Mouse (Mus musculus): ENCODE results near the gene Gbe1. TPM values are rescaled to one million over a fixed set of nuclear protein-coding genes. Genes with fewer than 3 reads are reported as not detected.

The Gbe1 gene
- 1 to 10 TPM; 6.7 to 8.0 (median 7.2) TPM for total RNA-seq (2022)

DNA sequence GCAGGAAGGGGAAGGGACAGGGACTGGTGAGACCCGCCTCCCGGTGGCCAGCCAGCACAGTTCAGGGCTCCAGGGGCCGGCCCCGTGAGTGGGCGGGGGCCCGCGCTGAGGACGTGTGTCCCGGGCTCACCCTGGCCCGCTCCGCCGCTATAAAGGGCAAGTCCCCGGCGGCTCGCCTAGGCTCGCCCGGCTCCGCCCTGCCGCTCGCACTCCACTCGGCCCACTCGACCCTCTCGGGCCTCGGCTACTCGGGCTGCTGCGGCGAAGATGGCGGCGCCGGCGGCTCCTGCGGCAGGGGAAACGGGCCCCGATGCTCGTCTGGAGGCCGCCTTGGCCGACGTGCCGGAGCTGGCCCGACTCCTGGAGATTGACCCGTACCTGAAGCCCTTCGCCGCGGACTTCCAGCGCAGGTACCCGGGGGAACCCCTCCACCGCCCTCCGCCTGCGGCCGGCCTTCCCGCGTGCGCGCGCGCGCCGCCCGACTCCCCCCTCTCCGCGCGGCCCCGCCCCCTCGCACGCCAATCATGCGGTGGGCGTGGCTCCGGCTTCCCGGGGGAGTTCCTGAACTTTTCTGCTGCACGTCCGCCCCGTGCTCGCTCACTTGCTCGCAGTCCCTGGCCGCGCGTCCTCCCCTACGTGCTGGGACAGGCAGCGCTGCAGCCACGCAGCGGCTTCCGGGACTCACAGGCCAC, at the start of gene Gbe1:
TSS of gene Gbe1 (plus strand) at position 64 of the 692 bp plus-strand sequence.
- peak; percentile 67 to 72 for DNase-seq (ENCODE audit: low spot score in 2 of 2)

- no peak for DNase-seq (ENCODE audit: low spot score in 2 of 2)
These were observed 3.1 kb upstream of the Gbe1 start for GRCm38 (mm10) chr16:70310691-70311090.

DNA sequence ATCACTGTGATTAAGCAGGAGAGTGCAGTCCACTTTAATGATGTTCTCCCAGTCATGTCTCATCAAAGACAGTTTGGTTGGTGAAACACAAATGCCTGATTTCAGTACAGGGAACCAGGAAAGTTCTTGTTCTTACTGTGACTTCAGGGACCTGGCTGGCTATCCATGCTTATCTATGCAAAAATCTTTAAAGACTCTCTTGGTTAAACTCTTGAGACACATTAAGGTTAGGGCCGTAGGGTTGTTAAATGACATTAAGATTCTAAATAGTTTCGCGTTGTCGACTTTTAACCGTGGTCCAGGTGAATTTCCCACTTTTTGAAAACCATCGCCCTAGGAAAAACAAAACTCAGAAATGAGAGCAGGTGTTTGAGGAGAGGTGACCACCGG, 258 bp upstream of the Gbe1 start:
- no peak for DNase-seq (ENCODE audit: low spot score in 2 of 2)

DNA sequence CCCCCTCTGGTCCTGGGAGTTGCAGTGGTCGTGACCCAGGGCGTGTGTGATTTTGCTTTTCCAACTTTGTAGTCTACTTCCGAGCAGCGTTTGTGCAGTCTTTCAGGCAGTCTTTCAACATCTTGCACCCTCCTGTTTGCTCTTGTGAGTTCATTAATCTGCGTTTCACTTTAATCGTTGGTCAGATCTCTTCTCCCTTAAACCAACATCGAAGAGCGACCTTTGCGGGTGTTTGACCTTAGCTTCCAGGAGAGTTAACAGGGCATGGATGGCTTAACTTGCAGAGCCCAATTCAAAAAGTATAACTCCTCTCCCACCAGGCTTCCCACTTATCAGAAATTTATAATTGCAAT, 805 bp downstream of the Gbe1 start:
- no peak for DNase-seq (ENCODE audit: low spot score in 2 of 2)

- DNase-seq (ENCODE audit: low spot score in 2 of 2): no peak
These were observed 1.5 kb downstream of the Gbe1 start for GRCm38 (mm10) chr16:70315261-70315660.

DNA sequence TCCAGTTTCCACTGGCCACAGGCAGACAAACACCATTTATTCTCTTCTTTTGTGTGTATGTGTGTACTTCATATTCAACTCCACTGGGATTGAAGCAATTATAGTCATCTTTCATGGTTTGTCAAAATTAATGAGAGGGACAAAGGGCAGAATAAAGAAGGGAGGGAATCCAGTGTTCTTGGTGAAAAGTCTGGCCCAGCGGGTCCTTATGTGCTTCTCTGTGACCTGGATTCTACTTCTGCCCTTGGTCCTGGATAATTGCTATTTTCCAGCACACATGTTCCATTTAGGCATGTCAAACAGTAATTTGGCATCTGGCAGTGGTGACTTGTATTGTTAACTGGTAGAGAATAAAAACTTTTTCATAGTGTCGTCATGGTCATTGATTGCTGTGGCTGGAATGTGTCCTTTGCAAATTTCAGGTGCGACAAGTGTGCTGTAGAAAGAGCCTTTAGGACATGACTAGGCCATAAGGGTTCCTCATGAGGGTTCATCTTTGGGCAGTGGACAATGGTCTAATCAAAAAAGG, 2.2 kb downstream of the Gbe1 start:
- no peak for DNase-seq (ENCODE audit: low spot score in 2 of 2)

DNA sequence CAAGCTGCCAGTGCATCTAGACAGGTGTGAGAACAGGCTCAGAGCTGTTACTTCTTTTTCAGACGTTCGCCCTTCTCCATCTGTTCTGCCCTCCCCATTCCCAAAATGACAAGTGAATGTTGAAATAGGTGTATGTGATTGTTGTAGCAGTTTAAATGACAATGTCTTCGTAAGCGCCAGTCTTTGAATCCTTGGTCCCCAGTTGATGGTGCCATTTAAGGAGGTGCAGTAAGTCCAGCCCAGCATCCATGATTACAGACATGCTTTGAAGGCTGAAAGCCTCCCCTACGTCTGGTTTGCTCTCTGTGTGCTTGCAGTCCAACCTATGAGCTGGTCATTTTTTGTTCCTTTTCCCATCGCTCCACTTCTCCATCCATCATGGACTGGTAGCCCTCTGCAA, 5.6 kb downstream of the Gbe1 start:
- DNase-seq (ENCODE audit: low spot score in 2 of 2): no peak

DNA sequence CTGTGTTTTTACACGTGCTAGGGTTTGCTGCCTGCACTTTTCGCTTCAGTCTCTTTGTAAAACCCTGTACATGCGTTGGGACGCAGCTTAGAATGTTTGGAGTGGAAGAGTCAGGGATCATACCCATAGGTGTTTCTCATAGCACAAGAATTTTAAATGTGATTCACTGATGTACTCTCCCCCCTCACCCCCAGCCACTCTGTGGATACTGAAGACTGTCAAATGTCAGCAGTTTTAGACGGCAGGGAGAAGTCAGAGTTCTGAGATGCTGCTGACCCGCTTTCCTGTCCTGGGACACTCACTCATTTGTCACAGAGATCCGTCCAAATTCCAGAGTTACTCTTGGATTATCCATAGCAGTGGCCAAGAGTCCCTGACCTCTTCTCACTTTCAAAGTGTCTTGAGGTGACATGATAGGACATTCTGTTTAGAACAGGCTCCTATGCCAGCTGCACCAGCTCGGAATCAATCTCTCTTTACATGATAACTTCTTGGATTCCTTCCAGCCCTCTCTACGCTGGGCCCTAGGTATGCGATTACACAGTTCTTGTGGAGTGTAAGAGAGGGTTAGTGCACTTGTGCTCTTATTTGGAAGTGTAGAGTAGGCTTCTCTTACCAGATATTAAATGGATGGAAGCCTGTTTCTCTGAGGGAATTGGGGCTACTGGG, 7.0 kb downstream of the Gbe1 start:
- no peak for DNase-seq (ENCODE audit: low spot score in 2 of 2)

DNA sequence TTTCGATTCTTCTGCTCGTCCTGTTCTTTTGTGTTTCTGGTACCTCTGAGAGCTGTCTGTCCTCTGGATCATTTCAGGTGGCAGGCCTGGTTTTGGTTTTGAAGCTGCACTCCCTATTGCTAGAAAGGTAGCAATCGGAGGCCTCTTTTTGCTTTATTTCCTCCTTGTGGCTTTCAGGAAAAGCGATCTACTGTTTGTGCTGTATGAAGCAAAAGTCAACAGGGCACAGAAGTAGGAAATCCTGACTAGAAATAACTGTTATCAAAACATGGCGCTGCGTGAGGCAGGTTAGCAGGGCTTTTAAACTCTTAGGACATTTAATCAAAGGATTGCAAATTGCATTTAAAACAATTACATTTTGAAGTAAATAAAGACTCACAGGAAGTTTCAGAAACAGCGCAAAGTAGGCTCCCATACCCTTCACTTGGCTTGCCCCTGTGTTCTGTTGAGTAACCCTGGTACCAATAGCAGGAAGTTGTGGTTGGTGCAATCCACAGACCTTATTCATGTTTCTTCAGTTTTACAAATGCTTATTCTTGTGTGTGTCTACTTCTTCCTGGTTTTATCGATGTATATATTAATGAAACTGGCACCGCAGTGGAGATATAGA, 12.7 kb downstream of the Gbe1 start:
- no peak for DNase-seq (ENCODE audit: low spot score in 2 of 2)

GRCm38 (mm10) chr16:70328566-70328965, 14.8 kb downstream of the Gbe1 start:
- no peak for DNase-seq (ENCODE audit: low spot score in 2 of 2)

DNA sequence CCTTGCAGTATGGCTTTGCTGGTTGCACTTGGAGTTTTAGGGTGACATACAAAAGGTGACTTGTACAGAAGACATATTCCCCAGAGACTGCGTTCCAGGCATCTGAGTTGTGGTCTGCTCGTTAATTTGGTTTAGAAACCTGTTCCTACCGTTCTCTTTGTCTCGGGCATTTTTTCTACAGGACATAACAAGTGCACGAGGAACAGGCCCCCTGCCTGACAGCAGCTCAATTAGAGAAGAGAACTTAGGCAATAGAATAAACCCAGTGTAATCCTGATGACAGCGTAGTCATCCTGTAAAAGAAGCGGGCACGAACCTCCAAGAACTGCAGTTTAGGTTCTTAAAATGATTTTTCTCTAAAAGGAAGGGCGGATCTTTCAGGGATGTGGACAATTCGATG, 15.3 kb downstream of the Gbe1 start:
- DNase-seq (ENCODE audit: low spot score in 2 of 2): no peak

GRCm38 (mm10) chr16:70329471-70329870, 15.7 kb downstream of the Gbe1 start:
- no peak for DNase-seq (ENCODE audit: low spot score in 2 of 2)

DNA sequence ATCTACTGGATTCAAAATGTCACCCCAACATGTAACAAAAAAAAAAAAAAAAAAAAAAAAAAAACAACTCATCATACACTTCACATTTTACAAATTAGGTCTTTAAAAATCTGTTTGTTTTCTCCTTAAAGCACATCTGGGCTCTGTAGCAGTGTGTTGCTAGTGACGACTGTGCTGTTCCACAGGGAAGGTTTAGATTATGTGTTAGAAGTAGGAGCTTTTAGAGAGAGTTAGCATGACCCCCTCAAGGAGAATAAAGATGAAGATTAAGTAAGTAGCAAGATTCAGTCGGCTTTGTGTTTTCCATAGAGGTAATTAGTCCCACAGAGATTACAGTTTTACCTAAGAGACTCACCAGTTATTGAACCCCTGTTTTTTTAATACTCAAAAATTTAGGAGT, 16.3 kb downstream of the Gbe1 start:
- DNase-seq (ENCODE audit: low spot score in 2 of 2): no peak

- no peak for DNase-seq (ENCODE audit: low spot score in 2 of 2)
These were observed 17.0 kb downstream of the Gbe1 start for GRCm38 (mm10) chr16:70330626-70331275.

DNA sequence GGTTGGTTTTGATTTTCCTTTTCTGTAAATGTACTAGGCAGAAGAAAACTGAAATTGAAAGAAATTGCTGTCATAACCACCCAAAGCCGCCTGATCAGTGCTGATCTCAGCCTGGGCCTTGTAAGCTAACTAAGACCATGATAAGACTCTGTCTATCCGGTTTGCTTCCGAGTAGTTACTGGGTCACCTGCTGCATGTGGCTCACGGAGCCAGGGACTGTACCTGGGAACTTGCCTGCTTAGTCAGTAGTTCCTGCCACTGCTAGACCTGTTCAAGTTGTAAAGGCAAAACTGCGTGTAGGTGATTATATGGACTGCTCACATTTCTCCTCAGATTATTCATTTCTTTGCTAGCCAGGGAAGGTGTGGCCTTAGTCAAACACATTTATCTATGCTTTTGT, 21.1 kb downstream of the Gbe1 start:
- DNase-seq (ENCODE audit: low spot score in 2 of 2): no peak

GRCm38 (mm10) chr16:70335472-70335871, 21.7 kb downstream of the Gbe1 start:
- DNase-seq (ENCODE audit: low spot score in 2 of 2): no peak

GRCm38 (mm10) chr16:70337661-70338060, 23.9 kb downstream of the Gbe1 start:
- DNase-seq (ENCODE audit: low spot score in 2 of 2): no peak

GRCm38 (mm10) chr16:70344496-70344895, 30.7 kb downstream of the Gbe1 start:
- no peak for DNase-seq (ENCODE audit: low spot score in 2 of 2)

DNA sequence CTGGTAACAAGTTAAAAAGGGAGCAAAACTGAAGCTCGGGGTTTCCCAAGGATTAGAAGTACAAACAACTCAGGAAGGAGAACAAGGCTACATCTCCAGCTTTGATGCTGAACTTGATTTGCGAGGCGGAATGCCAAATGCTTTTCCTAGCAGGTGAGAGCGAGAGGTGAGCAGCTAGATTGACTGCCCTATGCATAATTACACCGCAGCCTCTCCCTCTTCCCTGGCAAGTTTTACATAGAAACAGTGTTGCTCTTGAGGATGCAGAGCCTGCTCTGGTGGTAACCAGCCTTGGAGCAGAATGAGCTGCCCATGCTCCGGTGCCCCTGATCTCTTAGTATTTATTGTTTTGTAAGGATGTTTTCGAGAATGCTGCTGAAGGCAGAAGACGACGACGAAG, 31.9 kb downstream of the Gbe1 start:
- no peak for DNase-seq (ENCODE audit: low spot score in 2 of 2)

- DNase-seq (ENCODE audit: low spot score in 2 of 2): no peak
These were observed 36.3 kb downstream of the Gbe1 start for GRCm38 (mm10) chr16:70350011-70350410.

- no peak for DNase-seq (ENCODE audit: low spot score in 2 of 2)
These were observed 38.0 kb downstream of the Gbe1 start for GRCm38 (mm10) chr16:70351641-70352280.

DNA sequence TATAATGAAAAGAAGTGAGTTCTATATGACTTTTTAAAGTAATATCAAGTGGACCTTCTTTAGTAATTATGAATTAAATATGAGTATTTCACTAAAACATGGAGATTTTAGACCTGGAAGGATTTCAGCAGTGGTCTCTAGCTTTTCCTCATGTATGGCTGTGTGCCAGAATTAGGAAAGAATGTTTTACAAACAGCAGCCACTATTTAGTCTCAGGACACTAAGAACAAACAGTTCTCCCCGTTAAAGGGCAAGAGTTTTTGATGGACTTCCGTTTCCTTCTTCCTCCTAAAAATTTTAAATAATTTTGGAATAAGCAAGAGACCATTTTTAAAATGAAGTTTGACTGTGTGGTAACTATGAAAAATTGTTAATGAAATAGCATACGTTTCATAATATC, 38.8 kb downstream of the Gbe1 start:
- DNase-seq (ENCODE audit: low spot score in 2 of 2): no peak

All from layer of hippocampus, adult 8-10 months (tissue).